Mouse (Mus musculus): ENCODE data around the gene Gm37240.

Gm37240 gene

DNA sequence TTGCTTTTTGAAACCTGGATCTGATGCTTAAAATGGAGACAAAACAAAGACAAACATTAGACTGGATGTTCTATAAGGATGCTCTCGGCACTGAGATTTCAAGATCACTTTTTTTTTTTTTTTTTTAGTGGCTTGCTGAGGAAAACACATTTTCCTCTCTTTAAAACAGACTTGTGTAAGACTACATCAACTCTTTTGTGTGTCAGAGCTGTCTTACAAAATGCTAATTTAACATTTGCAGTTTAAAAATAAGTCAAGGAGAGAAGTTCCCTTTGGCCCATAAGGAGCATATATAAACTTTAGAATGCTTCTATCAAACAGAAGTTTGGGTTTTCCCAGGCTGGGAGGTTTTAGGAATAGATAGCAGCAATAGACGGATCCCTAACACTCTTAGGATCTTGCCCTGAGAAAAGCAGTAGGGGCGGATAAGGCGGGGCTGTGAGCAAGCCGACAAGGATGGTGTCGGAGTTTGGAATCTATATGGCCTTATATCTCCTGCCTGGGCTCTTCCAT is 739.2 kb downstream of the Gm37240 start:
- intact Hi-C loops (cut with DNase I): no loop called here

- intact Hi-C loops (cut with DNase I): no loop called here
Observed at GRCm38 (mm10) chr3:85145568-85145967, 741.8 kb downstream of the Gm37240 start.

GRCm38 (mm10) chr3:85145076-85145475 is 742.2 kb downstream of the Gm37240 start:
- intact Hi-C loops (cut with DNase I): no loop called here

DNA sequence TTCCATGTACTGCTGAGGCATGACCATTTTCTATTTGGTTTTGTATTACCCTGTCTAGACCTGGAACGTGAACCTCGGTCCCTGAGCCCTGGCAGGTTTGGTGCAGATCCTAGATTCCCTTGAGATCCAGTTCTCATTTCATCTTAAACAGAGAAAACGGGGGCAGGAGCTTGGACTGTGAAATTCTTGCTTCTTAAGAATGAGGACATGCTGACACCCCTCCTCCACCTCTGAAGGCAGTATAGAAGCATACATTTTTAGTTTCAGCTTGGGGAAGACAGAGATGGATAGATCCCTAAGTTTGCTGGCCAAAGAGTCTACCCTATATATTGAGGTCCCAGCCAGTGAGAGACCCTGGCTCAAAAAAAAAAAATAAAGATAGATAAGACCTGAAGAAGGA is 742.9 kb downstream of the Gm37240 start:
- intact Hi-C loops (cut with DNase I): loop anchor here (5.0 kb wide), 1 partner anchor 38 kb away; no protein-coding TSS in a partner anchor

GRCm38 (mm10) chr3:85140488-85140887 is 746.8 kb downstream of the Gm37240 start:
- intact Hi-C loops (cut with DNase I): loop anchor here (5.0 kb wide), 1 partner anchor 42 kb away; no protein-coding TSS in a partner anchor

GRCm38 (mm10) chr3:85138407-85138806 is 748.9 kb downstream of the Gm37240 start:
- intact Hi-C loops (cut with DNase I): loop anchor here (10.0 kb wide), 1 partner anchor 164 kb away; no protein-coding TSS in a partner anchor

DNA sequence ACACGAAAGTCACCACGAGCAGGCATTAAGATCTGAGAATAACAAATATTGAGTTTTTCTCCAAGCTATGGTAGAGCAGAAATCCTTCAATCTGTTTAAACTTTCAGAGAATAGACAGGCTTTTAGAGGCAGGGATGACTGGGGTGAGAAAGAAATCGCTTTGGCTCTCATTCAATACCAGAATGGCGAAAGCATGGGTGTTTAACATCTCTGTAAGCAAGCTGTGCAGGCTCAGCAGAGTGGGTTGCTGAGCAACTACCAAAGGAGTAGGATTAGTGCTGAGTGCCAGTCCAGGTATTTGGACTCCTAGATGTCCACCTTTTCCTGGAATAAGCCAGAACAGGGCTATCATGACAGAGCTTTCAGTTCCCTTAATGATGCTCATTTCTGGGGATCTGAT is 753.8 kb downstream of the Gm37240 start:
- intact Hi-C loops (cut with DNase I): loop anchor here (10.0 kb wide), 1 partner anchor 159 kb away; no protein-coding TSS in a partner anchor

GRCm38 (mm10) chr3:85131878-85132277 is 755.4 kb downstream of the Gm37240 start:
- intact Hi-C loops (cut with DNase I): loop anchor here (10.0 kb wide), 1 partner anchor 157 kb away; no protein-coding TSS in a partner anchor

GRCm38 (mm10) chr3:85128546-85128945 is 758.8 kb downstream of the Gm37240 start:
- intact Hi-C loops (cut with DNase I): no loop called here

DNA sequence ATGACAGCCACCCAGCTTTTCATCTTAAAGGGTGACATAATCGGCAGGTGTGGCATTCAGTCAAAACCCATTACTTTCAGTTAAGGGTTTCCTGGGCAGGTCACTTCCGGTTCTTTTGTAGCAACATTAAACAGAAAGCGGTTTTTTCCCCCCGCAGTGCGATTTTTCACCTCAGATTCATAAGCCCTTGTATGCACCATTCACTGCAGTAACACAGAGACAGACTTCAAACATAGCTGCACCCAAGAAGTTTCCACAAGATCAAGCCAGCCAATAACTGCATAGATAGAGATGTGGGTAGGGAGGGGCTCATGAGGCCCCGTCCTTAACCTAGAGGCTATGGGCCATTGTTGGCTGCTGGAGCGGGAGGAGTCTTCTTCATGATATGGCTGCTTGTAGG is 760.3 kb downstream of the Gm37240 start:
- intact Hi-C loops (cut with DNase I): no loop called here

GRCm38 (mm10) chr3:85125471-85125870 is 761.8 kb downstream of the Gm37240 start:
- intact Hi-C loops (cut with DNase I): no loop called here

DNA sequence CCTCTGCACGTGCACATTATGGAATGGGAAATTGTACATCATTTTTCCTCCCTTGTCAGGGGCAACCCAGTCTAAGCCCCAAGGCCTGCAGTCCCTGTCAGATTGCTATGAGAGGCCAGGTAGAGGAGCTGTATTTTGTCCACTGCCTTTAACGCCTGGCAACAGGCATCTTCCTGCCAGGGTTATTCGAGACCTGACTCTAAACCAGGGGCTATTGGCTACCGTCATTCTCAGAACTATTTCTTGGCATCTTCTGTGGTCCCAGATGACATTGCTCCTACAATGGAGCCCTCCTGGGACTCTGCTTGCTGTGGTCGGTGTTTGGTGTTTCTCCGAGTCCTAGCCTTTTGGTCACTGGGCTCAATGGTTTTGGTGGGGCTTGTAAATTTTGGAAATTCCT is 762.4 kb downstream of the Gm37240 start:
- intact Hi-C loops (cut with DNase I): no loop called here

GRCm38 (mm10) chr3:85124410-85124809 is 762.9 kb downstream of the Gm37240 start:
- intact Hi-C loops (cut with DNase I): no loop called here

DNA sequence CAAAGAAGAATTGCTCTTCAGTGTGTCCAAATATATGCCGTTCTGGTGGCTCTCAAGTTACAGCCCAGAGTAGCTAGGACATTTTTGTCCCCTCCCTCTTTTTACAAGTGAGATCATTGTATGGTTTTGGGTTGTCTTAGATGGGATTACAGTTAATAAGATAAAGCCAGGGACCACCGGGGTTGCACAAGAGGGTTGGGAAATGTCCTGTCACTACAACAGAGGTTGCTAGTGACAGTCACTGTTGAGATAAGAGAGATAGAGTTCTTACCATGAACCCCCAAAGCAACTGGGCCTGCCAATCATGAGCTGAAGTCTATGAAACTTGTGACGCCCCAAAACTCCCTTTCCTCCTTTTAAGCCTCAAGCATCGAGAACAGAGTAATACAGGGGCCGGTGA is 769.6 kb downstream of the Gm37240 start:
- intact Hi-C loops (cut with DNase I): no loop called here

- intact Hi-C loops (cut with DNase I): no loop called here
Observed at GRCm38 (mm10) chr3:85117014-85117413, 770.3 kb downstream of the Gm37240 start.

DNA sequence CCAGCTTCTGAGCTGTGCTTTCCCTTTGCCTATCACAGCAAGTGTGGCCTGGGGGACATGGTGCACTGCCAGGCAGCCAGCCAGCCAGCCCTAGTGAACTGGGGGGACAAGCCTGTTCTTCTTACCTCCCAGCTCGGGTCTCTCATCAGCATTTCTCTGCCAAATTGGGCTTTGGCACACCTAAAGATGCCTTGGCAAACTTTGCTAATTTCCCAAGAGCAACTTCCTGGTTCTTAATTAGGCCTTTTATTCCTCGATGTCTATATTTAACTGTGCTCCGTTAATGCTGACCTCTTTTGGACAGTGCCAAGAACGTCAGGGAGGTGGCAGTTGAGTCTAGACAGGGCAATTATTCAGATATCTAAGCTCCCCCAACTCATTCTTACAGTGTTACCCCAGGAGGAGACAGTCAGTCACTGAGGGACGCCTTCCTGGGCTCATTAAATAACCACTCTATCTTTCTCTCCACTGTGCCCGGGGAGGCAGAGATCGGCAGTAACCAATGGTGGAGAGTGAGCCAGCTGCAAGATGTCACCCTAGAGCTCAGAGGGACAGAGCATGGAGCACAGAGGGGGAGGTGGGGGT is 771.3 kb downstream of the Gm37240 start:
- intact Hi-C loops (cut with DNase I): no loop called here

- intact Hi-C loops (cut with DNase I): no loop called here
Observed at GRCm38 (mm10) chr3:85113565-85113964, 773.8 kb downstream of the Gm37240 start.

DNA sequence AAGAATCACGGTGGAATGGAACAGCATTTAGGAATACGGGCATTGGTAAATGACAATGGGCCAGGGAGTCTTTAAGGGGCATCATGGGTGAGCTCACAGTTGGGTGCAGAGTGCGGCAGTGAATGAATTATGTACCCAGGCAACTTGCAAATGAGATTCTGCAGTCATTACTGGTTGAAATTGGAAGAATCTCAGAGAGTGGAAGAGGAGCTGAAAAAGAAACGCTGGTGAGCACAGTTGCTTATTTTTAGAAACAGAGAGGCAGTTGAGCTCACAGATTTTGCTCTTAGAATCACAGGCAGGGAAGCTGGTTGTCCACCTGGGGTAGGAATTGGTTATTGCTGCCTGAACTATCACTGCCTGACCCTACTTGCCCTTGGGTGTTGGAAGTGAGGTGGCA is 776.6 kb downstream of the Gm37240 start:
- intact Hi-C loops (cut with DNase I): no loop called here

DNA sequence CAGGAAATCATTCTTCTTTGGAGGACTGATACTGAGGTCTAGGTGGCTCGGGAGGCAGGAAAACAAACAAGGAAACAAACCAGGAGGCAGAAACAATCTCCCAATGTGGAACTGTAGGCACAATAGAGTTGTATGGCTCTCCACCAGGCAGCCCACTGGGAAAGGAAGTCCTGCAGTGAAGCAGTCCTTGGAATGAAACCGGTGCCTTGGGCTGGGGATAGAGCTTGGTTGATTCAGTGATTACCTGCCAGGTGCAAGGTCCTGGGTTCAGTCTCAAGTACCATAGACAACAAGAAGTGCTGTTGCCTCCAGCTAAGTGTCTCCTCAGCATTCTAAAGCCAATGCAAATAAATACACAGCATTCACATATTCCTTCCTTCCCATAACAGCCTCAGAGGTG is 778.1 kb downstream of the Gm37240 start:
- intact Hi-C loops (cut with DNase I): no loop called here

GRCm38 (mm10) chr3:85108396-85108795 is 778.9 kb downstream of the Gm37240 start:
- intact Hi-C loops (cut with DNase I): no loop called here

DNA sequence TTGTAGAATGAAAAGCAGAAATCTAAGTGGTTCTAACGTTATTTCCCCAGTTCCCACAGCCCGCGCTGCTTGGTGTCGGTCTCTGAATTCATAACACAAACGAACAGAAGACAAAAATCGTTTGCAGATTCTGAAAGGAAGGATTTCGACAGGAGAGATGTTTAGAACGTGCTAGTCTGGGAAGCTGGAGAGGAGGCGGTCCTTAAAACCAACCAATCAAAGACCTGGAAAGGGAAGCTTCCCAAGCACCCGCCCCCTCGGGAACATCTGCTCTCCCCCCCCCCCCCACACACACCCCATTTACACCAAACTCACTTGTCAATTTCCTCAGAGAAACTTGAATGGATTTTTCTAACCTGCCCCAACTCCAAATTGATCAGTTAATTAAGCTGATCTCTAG is 780.4 kb downstream of the Gm37240 start:
- intact Hi-C loops (cut with DNase I): no loop called here

GRCm38 (mm10) chr3:85104301-85104700 is 783.0 kb downstream of the Gm37240 start:
- intact Hi-C loops (cut with DNase I): no loop called here

DNA sequence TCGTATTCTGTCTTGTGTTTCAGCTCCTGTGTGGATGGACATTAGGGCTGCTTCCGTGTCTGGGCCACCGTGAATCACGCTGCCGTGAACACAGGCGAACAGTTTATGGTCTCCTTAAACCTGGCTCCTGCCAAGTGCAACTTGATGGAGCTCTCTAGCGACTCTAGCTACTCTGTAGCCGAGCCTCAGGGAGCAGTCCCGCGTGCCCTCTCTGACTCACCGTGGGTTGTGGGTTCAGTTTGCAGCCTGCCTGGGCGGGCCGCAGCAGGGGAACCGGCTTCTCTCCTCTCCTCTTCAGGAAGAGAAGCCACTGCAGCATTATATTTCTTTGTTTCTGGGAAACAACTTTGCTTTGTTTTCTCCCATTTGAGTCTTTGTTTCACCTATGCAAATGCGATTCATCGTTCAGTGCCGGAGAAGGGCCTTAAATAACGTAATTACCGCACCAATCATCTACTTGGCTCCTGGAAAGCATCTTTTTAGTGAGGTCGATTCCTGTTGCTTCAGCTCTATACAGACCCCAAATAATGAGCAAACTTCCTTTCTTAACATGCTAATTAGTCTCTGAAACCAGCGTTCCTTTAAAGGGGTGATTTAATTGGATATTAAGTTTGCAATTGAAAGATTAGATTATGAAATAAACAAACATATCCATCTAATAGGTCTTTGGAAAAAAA is 806.3 kb downstream of the Gm37240 start:
- intact Hi-C loops (cut with DNase I): no loop called here
